Comparison of ENCODE assay signal across 12 mouse cellular contexts in the genomic region with DNA sequence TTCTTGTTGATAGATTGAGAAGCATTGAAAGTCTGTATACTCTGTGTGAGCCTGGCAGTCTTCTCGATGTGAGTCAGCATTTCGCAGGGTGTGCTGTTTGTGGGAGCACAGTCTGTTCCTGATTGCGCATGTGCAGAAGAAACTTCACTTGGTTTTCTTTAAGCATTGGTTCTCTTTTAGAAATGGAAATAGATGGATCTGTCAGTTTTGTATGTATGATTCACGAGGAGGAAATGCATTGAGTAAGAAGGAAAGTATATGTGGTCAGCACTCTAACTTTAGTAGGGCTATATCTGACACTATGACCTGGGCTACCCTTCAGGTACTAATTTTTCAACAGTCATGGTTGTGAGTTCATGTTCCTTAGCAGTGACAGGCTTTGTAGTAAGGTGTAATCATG. TPM values are rescaled to one million over a fixed set of nuclear protein-coding genes. Genes with fewer than 3 reads are reported as not detected.
DNase-seq lines count a peak whose midpoint lies in the region; ATAC-seq lines count a peak whose summit lies in the region.
"Had no signal": no experiment of that assay in that cellular context is flagged by ENCODE, and none has a peak within 500 bp of the region (broad histone marks: within the 10 kb centered on the region; RNA-seq: fewer than 3 reads in every experiment).

No protein-coding gene starts in this region.

- peak; percentile 49 to 64; a peak in 2 of 4 replicates for ATAC-seq in hematopoietic stem cell, adult 5-6 weeks (replicated peaks in 1 of 2; ENCODE audit: insufficient read depth in 1 of 2, low FRiP score in 2 of 2, low TSS enrichment in 1 of 2, low read depth in 1 of 2, poor library complexity in 2 of 2, severe bottlenecking in 2 of 2)
- ATAC-seq: forebrain, embryonic 16.5 days; inflammation-experienced regulatory T-cells, adult 6 months had no signal

- intact Hi-C loops in heart, postnatal 36 days (cut with DNase I) = no loop called here

- peak; percentile 26 for DNase-seq in heart, adult 8-10 months (ENCODE audit: low spot score)
- DNase-seq in heart, postnatal 36 days = no peak
- DNase-seq in right cerebral cortex, postnatal 25 days = peak; percentile 19
- no peak for DNase-seq in right cerebral cortex, postnatal 10 days (ENCODE audit: low spot score in 2 of 2)
- no peak for DNase-seq in kidney, postnatal 4 days
- no peak for DNase-seq in thymus, postnatal 0 days (ENCODE audit: low spot score)
- no peak for DNase-seq in spleen, postnatal 14 days (ENCODE audit: low spot score in 2 of 2)
- DNase-seq: lung, adult 2 months; retina, postnatal 1 day had no signal

RNA-seq across cellular contexts. Expression of a gene that starts 32.2 kb away (rescaled TPM):
- total RNA-seq in heart, adult 8-10 months (2022) = 10 to 100 TPM; 21.5 to 32.5 (median 27.8) TPM
- total RNA-seq in heart, postnatal 36 days (2021) = 10 to 100 TPM; 19.8 to 27.3 TPM
- 78.4 and 100 TPM in 2 replicates for total RNA-seq in hematopoietic stem cell, adult 5-6 weeks (2017)
- polyA plus RNA-seq in thymus, postnatal 0 days (2015; fragmentation: Nextera tagmentation; extraction: Ambion mirVana) = 65.9 and 73.2 TPM in 2 replicates

RNA-seq across cellular contexts. Expression of a gene that starts 32.3 kb away (rescaled TPM):
- 10 to 100 TPM; 22.8 to 25.7 (median 24.0) TPM for total RNA-seq in heart, adult 8-10 months (2022)
- 10 to 100 TPM; 24.4 to 26.4 TPM for total RNA-seq in heart, postnatal 36 days (2021)
- total RNA-seq in hematopoietic stem cell, adult 5-6 weeks (2017) = 23.1 and 24.8 TPM in 2 replicates
- polyA plus RNA-seq in thymus, postnatal 0 days (2015; fragmentation: Nextera tagmentation; extraction: Ambion mirVana) = 31.8 and 34.5 TPM in 2 replicates

RNA-seq across cellular contexts. Expression of a gene that starts 51.3 kb away (rescaled TPM):
- total RNA-seq in heart, adult 8-10 months (2022) = 1 to 10 TPM; 2.9 to 4.0 (median 3.2) TPM
- 1 to 10 TPM; 3.0 to 3.4 TPM for total RNA-seq in heart, postnatal 36 days (2021)
- not detected in 2 replicates for total RNA-seq in hematopoietic stem cell, adult 5-6 weeks (2017)
- 19.5 and 20.7 TPM in 2 replicates for polyA plus RNA-seq in thymus, postnatal 0 days (2015; fragmentation: Nextera tagmentation; extraction: Ambion mirVana)

Comparison
In these comparisons a context has a peak if more than half of its experiments do, and no peak if none do; other contexts are left out.
1. DNase-seq: peak in heart, adult 8-10 months (single experiment) and right cerebral cortex, postnatal 25 days (single experiment); none in heart, postnatal 36 days (0 of 2), right cerebral cortex, postnatal 10 days (0 of 2), kidney, postnatal 4 days (0 of 2), thymus, postnatal 0 days (single experiment) and spleen, postnatal 14 days (0 of 2).